Mouse (Mus musculus) MEL (cell line): ENCODE data around the gene Adamts16. TPM values are rescaled to one million over a fixed set of nuclear protein-coding genes. Genes with fewer than 3 reads are reported as not detected.

Experiments used
- DNase-seq: peaks from one replicate; pipeline ENCODE4 v3.0.0; 2011; ENCODE audit warnings: low read depth, low spot score
- H3K27ac ChIP-seq: 2 replicates; pipeline ENCODE4 v1.5.1; 2012; ENCODE audit warnings: low read depth, mild to moderate bottlenecking, control low read depth, low read length, moderate library complexity; ENCODE audit not compliant: control insufficient read depth
- H3K27me3 ChIP-seq, 2 experiments: fragments of 150-350 bp in 1 of 2; sonication (generic) in 1 of 2; 2 replicates each; pipeline ENCODE4 v1.6.1; 2012; ENCODE audit warnings: low read length in 2 of 2, mild to moderate bottlenecking in 2 of 2, improper control_type of control experiment in 1 of 2, moderate library complexity in 1 of 2; ENCODE audit not compliant: insufficient read depth in 2 of 2, control insufficient read depth in 1 of 2
- H3K36me3 ChIP-seq, 2 experiments: 2 replicates each; pipeline ENCODE4 v1.6.1; 2012 to 2014; ENCODE audit warnings: low read length in 2 of 2, improper control_type of control experiment in 1 of 2, inconsistent platforms in 1 of 2, mild to moderate bottlenecking in 1 of 2; ENCODE audit not compliant: insufficient read depth in 2 of 2, control insufficient read depth in 1 of 2
- H3K4me1 ChIP-seq, 2 experiments: fragments of 150-350 bp in 1 of 2; sonication (generic) in 1 of 2; 2 replicates each; pipeline ENCODE4 v1.6.1; 2012; ENCODE audit warnings: low read length in 2 of 2, improper control_type of control experiment in 1 of 2, mild to moderate bottlenecking in 1 of 2; ENCODE audit not compliant: insufficient read depth in 2 of 2, control insufficient read depth in 1 of 2
- H3K4me3 ChIP-seq, 2 experiments: fragments of 150-350 bp in 1 of 2; sonication (generic) in 1 of 2; 2 replicates each; pipeline ENCODE4 v1.5.1; 2012; ENCODE audit warnings: low read depth in 2 of 2, low read length in 2 of 2, mild to moderate bottlenecking in 2 of 2, moderate library complexity in 2 of 2, control low read depth in 1 of 2, improper control_type of control experiment in 1 of 2; ENCODE audit not compliant: control insufficient read depth in 1 of 2, insufficient read depth in 1 of 2
- H3K79me2 ChIP-seq: 2 replicates; pipeline ENCODE4 v1.6.1; 2012; ENCODE audit warnings: mild to moderate bottlenecking, low read length, moderate library complexity; ENCODE audit not compliant: control insufficient read depth, poor library complexity, insufficient read depth
- H3K9ac ChIP-seq: 2 replicates; pipeline ENCODE4 v1.6.1; 2012; ENCODE audit warnings: low read depth, mild to moderate bottlenecking, control low read depth, low read length, moderate library complexity; ENCODE audit not compliant: control insufficient read depth, poor library complexity, severe bottlenecking
- H3K9me3 ChIP-seq: fragments of 150-350 bp; sonication (generic); replicated peaks from 2 replicates; pipeline ENCODE4 v1.6.1; 2012; ENCODE audit warnings: mild to moderate bottlenecking, low read length, improper control_type of control experiment, moderate library complexity; ENCODE audit not compliant: insufficient read depth
- BHLHE40 ChIP-seq: IDR thresholded peaks from 2 replicates; pipeline ENCODE4 v1.6.1; 2012; ENCODE audit warnings: low read depth, mild to moderate bottlenecking, inconsistent platforms, low read length, improper control_type of control experiment, borderline replicate concordance
- CHD1 ChIP-seq: IDR thresholded peaks from 2 replicates; pipeline ENCODE4 v1.6.1; 2012; ENCODE audit warnings: low read depth, mild to moderate bottlenecking, inconsistent platforms, low read length, improper control_type of control experiment
- CHD2 ChIP-seq: IDR thresholded peaks from 2 replicates; pipeline ENCODE4 v1.6.1; 2011; ENCODE audit warnings: low read length, improper control_type of control experiment
- CTCF ChIP-seq, 3 experiments: IDR thresholded peaks in 2 of 3; conservative IDR thresholded peaks in 1 of 3; 2 replicates each; pipeline ENCODE4 v1.5.1; 2011 to 2012; ENCODE audit warnings: low read length in 3 of 3, low read depth in 2 of 3, mild to moderate bottlenecking in 2 of 3, improper control_type of control experiment in 1 of 3, inconsistent platforms in 1 of 3, mixed read lengths in 1 of 3, moderate library complexity in 1 of 3; ENCODE audit not compliant: control insufficient read depth in 1 of 3, insufficient read depth in 1 of 3, poor library complexity in 1 of 3, severe bottlenecking in 1 of 3
- GABPA ChIP-seq: IDR thresholded peaks from 2 replicates; pipeline ENCODE4 v1.6.1; 2012; ENCODE audit warnings: low read depth, mild to moderate bottlenecking, inconsistent platforms, low read length, improper control_type of control experiment, moderate library complexity
- GATA1 ChIP-seq: IDR thresholded peaks from 2 replicates; pipeline ENCODE4 v1.6.1; 2011; ENCODE audit warnings: low read depth, low read length, improper control_type of control experiment
- HCFC1 ChIP-seq: IDR thresholded peaks from 2 replicates; pipeline ENCODE4 v1.6.1; 2012; ENCODE audit warnings: low read depth, mild to moderate bottlenecking, inconsistent platforms, low read length, improper control_type of control experiment, moderate library complexity
- JUND ChIP-seq: IDR thresholded peaks from 2 replicates; pipeline ENCODE4 v1.6.1; 2011; ENCODE audit warnings: low read depth, mild to moderate bottlenecking, improper control_type of control experiment, low read length
- KAT2A ChIP-seq: conservative IDR thresholded peaks from 2 replicates; pipeline ENCODE4 v1.6.1; 2012; ENCODE audit warnings: low read depth, low read length, improper control_type of control experiment, inconsistent platforms
- MAFK ChIP-seq: IDR thresholded peaks from 2 replicates; pipeline ENCODE4 v1.6.1; 2011; ENCODE audit warnings: low read depth, mild to moderate bottlenecking, low read length, improper control_type of control experiment, borderline replicate concordance
- MAX ChIP-seq: IDR thresholded peaks from 2 replicates; pipeline ENCODE4 v1.6.1; 2011; ENCODE audit warnings: low read length, improper control_type of control experiment
- MAZ ChIP-seq: IDR thresholded peaks from 2 replicates; pipeline ENCODE4 v1.6.1; 2012; ENCODE audit warnings: low read depth, mild to moderate bottlenecking, inconsistent platforms, low read length, improper control_type of control experiment
- MEF2A ChIP-seq: IDR thresholded peaks from 2 replicates; pipeline ENCODE4 v1.6.1; 2014; ENCODE audit warnings: low read depth, mild to moderate bottlenecking, inconsistent platforms, low read length, improper control_type of control experiment; ENCODE audit not compliant: poor library complexity, insufficient replicate concordance, severe bottlenecking; ENCODE audit errors: extremely low read depth
- NELFE ChIP-seq: IDR thresholded peaks from 2 replicates; pipeline ENCODE4 v1.6.1; 2011; ENCODE audit warnings: low read depth, low read length, improper control_type of control experiment
- NRF1 ChIP-seq: IDR thresholded peaks from 2 replicates; pipeline ENCODE4 v1.6.1; 2014; ENCODE audit warnings: low read depth, mild to moderate bottlenecking, inconsistent platforms, low read length, improper control_type of control experiment, moderate library complexity; ENCODE audit not compliant: poor library complexity, insufficient read depth, severe bottlenecking
- POLR2AphosphoS2 ChIP-seq: IDR thresholded peaks from 2 replicates; pipeline ENCODE4 v1.6.1; 2011; ENCODE audit warnings: low read length, improper control_type of control experiment
- RAD21 ChIP-seq: IDR thresholded peaks from 2 replicates; pipeline ENCODE4 v1.6.1; 2011; ENCODE audit warnings: mild to moderate bottlenecking, low read depth, low read length, improper control_type of control experiment
- SIN3A ChIP-seq: IDR thresholded peaks from 2 replicates; pipeline ENCODE4 v1.6.1; 2012; ENCODE audit warnings: low read length, improper control_type of control experiment, inconsistent platforms
- TAL1 ChIP-seq: IDR thresholded peaks from 2 replicates; pipeline ENCODE4 v1.6.1; 2012; ENCODE audit warnings: mild to moderate bottlenecking, inconsistent platforms, low read length, moderate library complexity, mixed read lengths
- TBP ChIP-seq: IDR thresholded peaks from 2 replicates; pipeline ENCODE4 v1.8.0; 2011; ENCODE audit warnings: low read depth, low read length, improper control_type of control experiment
- TCF12 ChIP-seq: IDR thresholded peaks from 2 replicates; pipeline ENCODE4 v1.6.1; 2014; ENCODE audit warnings: low read depth, mild to moderate bottlenecking, inconsistent platforms, low read length, improper control_type of control experiment, moderate library complexity
- UBTF ChIP-seq: IDR thresholded peaks from 2 replicates; pipeline ENCODE4 v1.6.1; 2012; ENCODE audit warnings: low read depth, mild to moderate bottlenecking, inconsistent platforms, low read length, improper control_type of control experiment, moderate library complexity, borderline replicate concordance; ENCODE audit not compliant: insufficient read depth
- USF1 ChIP-seq: IDR thresholded peaks from 2 replicates; pipeline ENCODE4 v1.6.1; 2014; ENCODE audit warnings: low read depth, mild to moderate bottlenecking, inconsistent platforms, low read length, improper control_type of control experiment, moderate library complexity
- ZC3H11A ChIP-seq: IDR thresholded peaks from 2 replicates; pipeline ENCODE4 v1.6.1; 2012; ENCODE audit warnings: low read depth, mild to moderate bottlenecking, inconsistent platforms, low read length, improper control_type of control experiment
- ZKSCAN1 ChIP-seq: IDR thresholded peaks from 2 replicates; pipeline ENCODE4 v1.6.1; 2012; ENCODE audit warnings: low read depth, mild to moderate bottlenecking, inconsistent platforms, low read length, improper control_type of control experiment, moderate library complexity
- polyA plus RNA-seq, 2 experiments: library from polyadenylated mRNA; stranded (reverse) in 1 of 2; unstranded in 1 of 2; fragments of >175 nt in 1 of 2; fragments of >200 nt in 1 of 2; gene quantifications; 2 replicates each; pipeline versions ENCODE4 v1.2.1 to v1.2.4; 2012; ENCODE audit warnings: low replicate concordance in 2 of 2, low read depth in 1 of 2; ENCODE audit not compliant: insufficient read length in 2 of 2, insufficient read depth in 1 of 2, missing spikeins in 1 of 2
- total RNA-seq: library from RNA; depleted of rRNA; stranded (reverse); fragments of 300-350 nt; gene quantifications from 2 replicates; pipeline ENCODE4 v1.2.3, GENCODE M21; 2012

Adamts16 gene
- total and polyA plus RNA-seq, 3 experiments: not detected

- no peak for TF ChIP-seq CTCF (IDR thresholded peaks at IDR 0.05 in 2 of 3, conservative IDR thresholded peaks at IDR 0.05 in 1 of 3; ENCODE audit: control insufficient read depth in 1 of 3, insufficient read depth in 1 of 3, low read depth in 2 of 3, low read length in 3 of 3, poor library complexity in 1 of 3, severe bottlenecking in 1 of 3)
- no peak for TF ChIP-seq TAL1
- no peak for TF ChIP-seq NRF1
- TF ChIP-seq GABPA: no peak
- no peak for TF ChIP-seq POLR2AphosphoS2
- TF ChIP-seq ZC3H11A: no peak
- TF ChIP-seq GATA1: no peak
- no peak for TF ChIP-seq JUND
- TF ChIP-seq BHLHE40: no peak
- no peak for TF ChIP-seq TCF12
- TF ChIP-seq CHD2: no peak
- no peak for TF ChIP-seq MAFK
- TF ChIP-seq ZKSCAN1: no peak
- TF ChIP-seq SIN3A: no peak
- TF ChIP-seq MAX: no peak
- H3K27ac ChIP-seq: no peak overlapping the region
- DNase-seq: no peak
- H3K79me2 ChIP-seq: no peaks in the 10 kb centered on the region
- no peaks in the 10 kb centered on the region for H3K27me3 ChIP-seq
- no peaks in the 10 kb centered on the region for H3K4me1 ChIP-seq
- H3K9me3 ChIP-seq: no peaks in the 10 kb centered on the region
- H3K4me3 ChIP-seq: no peak overlapping the region
- no peak overlapping the region for H3K9ac ChIP-seq
- no peaks in the 10 kb centered on the region for H3K36me3 ChIP-seq
Observed at GRCm38 (mm10) chr13:70738781-70739180, 102.8 kb downstream of the Adamts16 start.

GRCm38 (mm10) chr13:70736409-70736808 is 105.2 kb downstream of the Adamts16 start:
- Histone ChIP-seq H3K4me1 (no peaks in the 10 kb centered on the region), H3K4me3 (no peak overlapping the region), H3K27me3 (no peaks in the 10 kb centered on the region), H3K9ac (no peak overlapping the region), H3K9me3 (no peaks in the 10 kb centered on the region), H3K79me2 (no peaks in the 10 kb centered on the region), H3K36me3 (no peaks in the 10 kb centered on the region), H3K27ac (no peak overlapping the region)
- TF ChIP-seq CHD1: no peak
- TF ChIP-seq KAT2A: no peak
- TF ChIP-seq MEF2A: no peak
- no peak for TF ChIP-seq NELFE
- TF ChIP-seq MAZ: no peak
- TF ChIP-seq HCFC1: no peak
- no peak for TF ChIP-seq CHD2
- TF ChIP-seq NRF1: no peak
- no peak for TF ChIP-seq TBP
- no peak for TF ChIP-seq UBTF
- TF ChIP-seq MAX: no peak
- TF ChIP-seq USF1: no peak
- no peak for TF ChIP-seq TCF12
- no peak for TF ChIP-seq RAD21
- no peak for DNase-seq
